Mouse (Mus musculus) layer of hippocampus, postnatal 36 days (tissue): ENCODE data around the gene Fat1. TPM values are rescaled to one million over a fixed set of nuclear protein-coding genes. Genes with fewer than 3 reads are reported as not detected.
"Not testable (repeated sequence)": the region's sequence is repeated elsewhere in the genome, so short reads cannot be mapped to it uniquely, and the experiment has no call there.

Experiments used
- DNase-seq, 2 experiments: peaks; one replicate each; pipeline ENCODE4 v3.0.0; 2022
- total RNA-seq, 2 experiments: library from RNA; stranded (reverse); gene quantifications; 2 replicates each; pipeline ENCODE4 v1.2.3; 2021

Gene Fat1
- total RNA-seq, 2 experiments from 2014 or later: 21.6 to 27.6 TPM

- peak; percentile 23 to 49 for DNase-seq
These were observed 75.4 kb downstream of the Fat1 start for GRCm38 (mm10) chr8:45010685-45011084.

- DNase-seq: no peak
These were observed 76.5 kb downstream of the Fat1 start for GRCm38 (mm10) chr8:45011774-45012173.

GRCm38 (mm10) chr8:45013852-45014251 lies 78.6 kb downstream of the Fat1 start:
- no peak for DNase-seq

- DNase-seq: no peak
These were observed 79.3 kb downstream of the Fat1 start for GRCm38 (mm10) chr8:45014498-45015067.

GRCm38 (mm10) chr8:45015876-45016275 lies 80.6 kb downstream of the Fat1 start:
- DNase-seq: no peak

DNA sequence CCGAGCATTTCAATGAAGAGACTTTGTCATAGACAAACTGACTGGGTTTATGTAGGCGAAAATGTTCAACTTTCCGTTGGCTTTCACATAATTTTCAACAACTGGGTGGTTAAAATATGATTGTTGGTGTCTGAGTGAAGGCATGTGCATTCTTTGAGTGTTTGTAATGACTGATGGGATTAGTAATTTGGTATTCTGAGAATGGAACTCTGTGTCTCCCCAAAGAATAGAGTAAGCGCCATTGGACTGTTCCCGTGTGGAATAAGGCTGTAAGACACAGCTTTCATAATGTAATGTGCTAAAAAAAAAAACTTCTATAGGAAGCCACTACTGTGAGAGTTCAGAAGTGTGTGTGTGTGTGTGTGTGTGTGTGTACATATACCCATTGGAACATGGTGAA lies 84.0 kb downstream of the Fat1 start:
- DNase-seq: no peak

GRCm38 (mm10) chr8:45021171-45021570 lies 85.9 kb downstream of the Fat1 start:
- DNase-seq: no peak

GRCm38 (mm10) chr8:45021911-45022665 lies 86.8 kb downstream of the Fat1 start:
- peak; percentile 57 to 67 for DNase-seq

- no peak for DNase-seq
These were observed 92.8 kb downstream of the Fat1 start for GRCm38 (mm10) chr8:45028081-45028497.

DNA sequence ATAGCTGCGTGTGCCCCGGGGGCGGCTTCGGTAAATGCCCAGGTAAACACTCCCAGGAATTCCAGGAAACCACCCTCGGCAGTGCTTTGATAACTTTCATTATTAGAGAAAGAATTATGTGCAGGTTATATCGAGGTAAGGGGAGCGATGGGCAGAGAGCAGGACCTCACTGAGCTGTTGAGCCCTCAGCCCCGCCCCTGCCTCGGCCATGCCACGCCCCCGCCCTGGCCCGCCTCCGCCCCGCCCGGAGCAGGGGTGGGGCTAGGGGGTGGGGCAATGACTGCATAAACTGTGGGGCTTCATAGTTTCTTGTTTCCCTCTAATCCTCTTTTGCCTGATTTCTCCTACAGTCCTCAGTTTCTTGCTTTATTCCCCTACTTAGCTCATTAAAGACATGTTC lies 103.1 kb downstream of the Fat1 start:
- no peak for DNase-seq

DNA sequence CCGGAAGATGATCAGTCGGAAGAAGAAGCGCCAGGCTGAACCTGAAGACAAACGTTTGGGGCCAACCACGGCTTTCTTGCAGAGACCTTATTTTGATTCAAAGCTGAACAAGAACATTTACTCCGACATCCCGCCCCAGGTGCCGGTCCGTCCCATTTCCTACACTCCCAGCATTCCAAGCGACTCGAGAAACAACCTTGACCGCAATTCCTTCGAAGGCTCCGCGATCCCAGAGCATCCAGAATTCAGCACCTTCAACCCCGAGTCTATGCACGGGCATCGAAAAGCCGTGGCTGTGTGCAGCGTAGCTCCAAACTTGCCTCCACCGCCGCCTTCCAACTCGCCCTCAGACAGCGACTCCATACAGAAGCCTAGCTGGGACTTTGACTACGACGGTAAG lies 108.9 kb downstream of the Fat1 start:
- DNase-seq: no peak

GRCm38 (mm10) chr8:45050451-45050850 lies 115.2 kb downstream of the Fat1 start:
- DNase-seq: no peak

DNA sequence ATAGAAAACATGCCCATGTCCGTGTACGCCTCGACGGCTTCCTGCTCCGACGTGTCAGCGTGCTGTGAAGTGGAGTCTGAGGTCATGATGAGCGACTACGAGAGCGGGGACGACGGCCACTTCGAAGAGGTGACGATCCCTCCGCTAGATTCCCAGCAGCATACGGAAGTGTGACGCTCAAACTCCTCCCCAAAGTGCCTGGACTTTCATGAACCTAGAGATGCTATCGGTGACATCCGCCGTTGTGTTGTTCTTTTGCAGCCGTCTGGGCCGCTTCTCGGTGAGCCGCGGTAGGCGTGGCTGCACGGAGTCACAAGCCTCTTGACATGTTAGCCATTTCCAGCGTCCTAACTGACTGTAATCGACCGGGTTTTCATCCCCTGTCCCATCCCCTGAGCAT lies 116.0 kb downstream of the Fat1 start:
- no peak for DNase-seq

DNA sequence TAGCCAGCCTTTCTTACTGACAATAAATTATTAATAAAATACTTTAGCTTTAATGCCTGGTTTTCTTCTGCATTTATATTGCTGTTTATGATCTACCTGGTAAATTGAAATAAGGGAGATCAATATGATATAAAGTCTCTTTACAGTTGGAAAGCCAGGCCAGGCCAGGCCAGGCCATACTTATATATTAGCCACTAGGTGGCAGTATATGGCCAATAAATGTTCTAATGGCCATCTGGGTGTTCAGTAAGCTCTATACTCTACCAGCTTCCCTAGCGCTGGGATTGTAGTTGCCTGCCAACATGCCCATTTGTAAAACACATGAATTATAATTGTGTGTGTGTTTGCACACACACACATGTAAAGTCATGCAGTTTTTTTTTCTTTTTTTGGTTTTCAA lies 117.0 kb downstream of the Fat1 start:
- DNase-seq: no peak

DNA sequence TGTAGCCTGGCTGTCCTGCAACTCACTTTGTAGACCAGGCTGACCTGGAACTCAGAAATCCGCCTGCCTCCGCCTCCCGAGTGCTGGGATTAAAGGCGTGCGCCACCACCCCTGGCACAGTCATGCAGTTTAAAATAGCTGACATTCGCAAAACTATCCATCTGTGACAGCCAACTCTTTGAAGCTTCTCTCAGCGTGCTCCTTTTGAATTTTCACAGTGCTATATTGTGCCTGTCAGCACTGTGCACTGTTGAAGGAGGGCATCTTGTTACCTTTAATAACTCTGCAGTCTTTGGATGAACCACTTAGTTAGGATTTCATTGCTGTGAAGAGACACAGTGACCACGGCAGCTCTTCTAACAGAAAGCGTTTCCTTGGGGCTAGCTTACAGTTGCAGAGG lies 117.4 kb downstream of the Fat1 start:
- no peak for DNase-seq

DNA sequence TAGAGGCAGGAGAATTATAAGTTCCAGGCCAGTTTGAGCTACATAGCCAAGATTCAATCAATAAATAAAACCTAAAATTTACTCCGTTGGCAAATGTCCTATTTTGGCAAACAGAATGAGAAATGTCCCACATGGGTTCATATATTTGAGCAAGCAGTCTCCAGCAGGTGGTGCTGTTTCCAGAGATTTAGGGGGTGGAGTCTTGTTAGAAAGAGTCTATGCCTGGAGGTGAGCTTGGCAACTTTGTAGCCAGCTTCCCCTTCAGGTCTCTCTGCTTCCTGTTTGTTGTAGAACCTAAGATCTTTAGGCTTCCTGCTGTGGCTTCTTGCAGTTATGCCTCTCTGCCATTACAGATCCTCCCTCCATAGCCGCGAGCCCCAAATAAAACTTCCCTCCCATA lies 120.3 kb downstream of the Fat1 start:
- DNase-seq: no peak

DNA sequence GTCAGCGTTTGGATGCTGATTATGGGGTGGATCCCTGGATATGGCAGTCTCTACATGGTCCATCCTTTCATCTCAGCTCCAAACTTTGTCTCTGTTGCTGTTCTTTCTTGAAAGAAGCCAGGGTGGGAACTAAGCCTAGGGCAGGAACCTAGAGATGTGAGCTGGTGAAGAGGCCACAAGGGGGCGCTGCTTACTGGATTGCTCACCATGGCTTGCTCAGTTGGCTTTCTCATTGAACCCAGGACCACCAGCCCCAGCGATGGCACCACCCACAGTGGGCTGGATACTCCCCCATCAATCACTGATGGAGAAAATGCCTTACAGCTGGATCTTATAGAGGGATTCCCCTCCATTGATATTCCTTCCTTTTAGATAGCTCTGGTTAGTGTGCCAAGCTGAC lies 121.6 kb downstream of the Fat1 start:
- no peak for DNase-seq

DNA sequence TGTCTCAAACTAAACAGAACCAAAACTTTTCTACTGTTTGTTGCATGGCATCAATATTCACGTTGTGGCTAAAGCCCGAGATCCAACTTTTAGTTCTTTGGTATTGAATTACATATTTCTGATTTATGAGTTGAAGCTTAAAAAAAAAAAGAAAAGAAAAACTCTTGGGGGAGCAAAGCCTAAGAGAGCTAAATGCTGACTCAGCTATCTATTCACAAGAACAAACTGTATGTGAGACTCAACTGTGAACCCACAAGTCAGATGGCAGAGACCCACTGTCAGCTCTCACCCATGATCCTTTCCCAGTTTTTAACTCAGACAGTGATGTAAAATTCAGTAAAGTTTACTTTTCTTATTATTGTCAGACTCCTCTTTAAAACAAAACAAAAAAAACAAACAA lies 124.8 kb downstream of the Fat1 start:
- no peak for DNase-seq

- DNase-seq: no peak
These were observed 127.1 kb downstream of the Fat1 start for GRCm38 (mm10) chr8:45062311-45062710.

DNA sequence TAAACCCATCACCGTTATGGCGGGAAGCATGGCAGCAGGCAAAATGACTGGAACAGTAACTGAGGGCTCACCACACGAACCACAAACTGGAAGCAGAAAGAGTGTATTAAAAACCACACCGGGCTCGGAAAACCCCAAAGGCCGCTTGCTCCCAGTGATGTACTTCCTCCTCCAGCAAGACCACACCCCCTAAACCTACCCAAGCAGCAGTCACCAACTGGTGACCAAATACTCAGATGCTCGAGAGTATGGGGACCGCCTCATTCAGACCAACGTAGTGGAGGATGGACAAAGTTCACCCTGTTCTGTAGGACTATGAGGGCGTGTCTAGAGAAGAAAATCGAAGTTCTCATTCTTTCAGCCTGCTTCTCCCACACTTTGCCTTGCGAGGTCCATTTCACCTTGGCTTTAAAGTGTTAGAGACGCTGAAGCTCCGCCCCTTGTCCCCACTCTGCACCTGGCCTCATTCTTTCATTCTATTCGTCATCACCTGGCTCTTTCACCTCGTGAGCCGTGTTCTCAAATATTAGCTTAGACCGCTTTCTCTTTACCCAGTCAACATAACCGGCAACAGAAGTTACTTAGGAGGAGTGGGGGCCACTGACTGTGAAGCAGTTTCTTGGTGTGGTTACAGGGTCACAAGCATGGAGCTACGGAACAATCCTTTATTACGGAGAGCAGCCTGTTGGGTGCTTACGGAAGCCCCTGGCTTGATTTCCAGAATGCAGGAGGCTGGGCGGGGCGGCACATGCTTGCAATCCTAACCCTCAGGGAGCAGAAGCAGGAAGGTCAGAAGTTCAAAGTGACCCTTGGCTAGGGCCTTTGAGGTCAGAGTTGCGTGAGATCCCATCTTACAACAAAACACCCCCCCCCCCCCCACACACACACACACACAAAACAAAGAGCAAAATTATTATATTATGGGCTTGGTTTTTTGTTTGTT lies 128.0 kb downstream of the Fat1 start:
- no peak for DNase-seq

- DNase-seq: no peak
These were observed 129.1 kb downstream of the Fat1 start for GRCm38 (mm10) chr8:45064197-45064869.

DNA sequence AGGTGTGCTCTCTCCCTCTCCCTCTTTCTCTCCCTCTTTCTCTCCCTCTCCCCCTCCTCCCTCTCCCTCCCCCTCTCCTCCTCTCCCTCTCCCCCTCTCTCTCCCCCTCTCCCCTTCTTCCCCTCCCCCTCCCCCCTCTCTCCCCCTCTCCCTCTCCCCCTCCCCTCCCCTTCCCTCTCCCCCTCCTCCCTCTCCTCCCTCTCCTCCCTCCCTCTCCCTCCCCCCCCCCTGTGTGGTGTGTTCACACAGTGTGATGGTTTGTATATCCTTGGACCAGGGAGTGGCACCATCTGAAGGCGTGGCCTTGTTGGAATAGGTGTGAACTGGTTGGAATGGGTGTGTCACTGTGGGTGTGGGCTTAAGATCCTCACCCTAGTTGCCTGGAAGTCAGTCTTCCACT lies 130.1 kb downstream of the Fat1 start:
- DNase-seq: not testable (repeated sequence)
